Mouse (Mus musculus): Measurements from ENCODE around the gene Tmem161a.

The Tmem161a gene

DNA sequence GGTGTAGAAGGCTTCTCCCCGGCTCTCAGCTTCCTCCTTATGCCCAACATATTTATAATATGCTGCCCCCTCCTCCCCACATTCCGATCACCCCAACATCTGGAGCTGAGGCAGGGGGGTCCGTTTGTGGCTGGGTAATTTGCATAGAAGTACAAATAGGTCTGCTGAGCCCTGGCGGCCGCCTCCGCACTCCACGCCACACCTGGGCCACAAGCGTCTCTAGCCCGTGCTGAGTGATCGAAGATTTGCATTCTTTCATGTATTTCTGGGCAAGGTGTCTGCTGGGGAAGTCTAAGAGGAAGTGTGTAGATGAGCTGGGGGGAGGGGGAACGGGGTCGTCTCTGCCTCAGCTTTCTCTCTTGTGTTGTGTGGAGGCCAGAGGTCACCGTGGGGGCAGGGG lies 12.1 kb upstream of the Tmem161a start:
- DNase-seq (ENCODE audit: low spot score) = no peak

DNA sequence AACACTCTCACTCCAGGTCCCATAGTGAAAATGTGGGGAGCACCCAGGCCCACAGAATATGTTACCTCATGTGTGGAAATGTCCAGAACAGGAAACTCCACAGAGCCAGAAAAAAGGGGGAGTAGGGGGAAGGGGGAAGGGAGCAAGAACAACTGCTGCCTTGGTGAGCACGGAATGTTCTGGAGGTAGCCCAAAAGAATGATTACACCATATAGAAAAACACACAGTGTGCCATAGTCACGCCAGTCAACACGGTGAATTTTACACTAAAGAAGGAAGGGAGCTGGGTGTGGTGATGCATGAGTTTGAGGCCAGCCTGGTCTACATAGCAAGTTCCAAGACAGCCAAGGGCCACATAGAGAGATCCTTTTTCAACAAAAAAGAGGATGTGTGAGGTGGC lies 8.8 kb upstream of the Tmem161a start:
- DNase-seq (ENCODE audit: low spot score) = no peak

DNA sequence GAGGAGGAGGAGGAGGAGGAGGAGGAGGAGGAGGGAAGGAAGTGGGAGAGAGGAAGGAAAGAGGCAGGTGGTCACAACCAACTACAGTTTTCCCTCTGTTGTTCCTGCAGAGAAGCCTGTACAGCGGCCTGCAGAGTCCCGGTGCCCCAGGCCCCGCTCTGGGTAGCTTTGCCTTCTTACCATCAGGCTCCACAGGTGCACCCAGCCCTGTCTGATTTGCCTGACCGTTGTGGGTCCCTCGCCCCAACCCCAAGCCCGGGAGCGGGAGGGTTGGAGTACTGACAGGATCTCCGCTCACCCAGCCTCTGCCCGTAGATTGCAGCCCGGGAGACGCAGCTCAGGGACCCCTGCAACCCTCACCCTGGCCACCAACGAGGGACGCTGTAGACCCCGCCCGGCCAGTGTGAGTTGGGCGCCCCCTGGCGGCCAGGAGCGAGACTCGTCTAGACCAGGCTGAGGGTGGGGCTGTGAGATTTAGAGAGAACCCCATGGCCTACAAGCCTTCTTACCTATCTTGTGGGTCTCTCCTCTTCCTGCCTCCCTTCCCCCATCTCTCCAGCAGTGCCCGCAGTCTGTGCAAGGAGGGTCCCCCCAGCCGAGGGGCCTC lies 5.5 kb upstream of the Tmem161a start:
- DNase-seq (ENCODE audit: low spot score) = peak; percentile 89

DNA sequence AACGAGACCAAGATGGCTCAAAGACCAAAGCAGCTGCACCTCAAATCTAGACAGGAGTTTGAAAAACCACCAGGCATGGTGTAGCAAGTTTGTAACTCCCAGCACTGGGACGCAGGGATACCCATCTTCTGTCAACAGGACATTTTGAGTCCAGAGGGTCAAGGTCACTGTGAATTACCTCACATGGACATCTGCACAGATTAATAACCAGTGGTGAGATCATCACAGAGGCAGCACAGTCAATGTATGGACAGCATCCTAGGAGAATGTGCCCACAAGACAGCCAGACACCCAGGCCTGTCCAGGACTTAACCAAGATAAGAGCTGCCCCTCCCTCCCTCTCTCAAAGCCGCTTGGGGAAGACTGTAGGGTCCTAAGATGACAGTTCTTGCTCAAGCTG lies 2.0 kb upstream of the Tmem161a start:
- no peak for DNase-seq (ENCODE audit: low spot score)

DNA sequence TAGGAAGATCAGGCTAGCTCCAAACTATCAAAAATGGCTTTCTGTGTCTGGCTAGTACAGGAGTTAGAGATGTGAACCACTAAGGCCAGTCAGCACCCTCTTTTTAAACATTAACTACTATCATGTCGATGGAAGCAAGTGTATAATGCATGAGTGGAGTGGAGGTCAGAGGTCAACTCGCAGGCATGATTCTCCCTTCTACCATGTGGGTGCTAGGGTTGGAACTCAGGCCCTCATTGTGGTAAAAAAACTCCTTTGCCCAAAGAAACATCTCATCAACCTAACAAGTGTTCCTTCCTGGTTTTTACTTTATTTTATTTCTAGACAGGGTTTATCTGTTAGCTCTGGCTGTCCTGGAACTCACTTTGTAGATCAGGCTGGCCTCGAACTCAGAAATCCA lies 1.4 kb upstream of the Tmem161a start:
- DNase-seq (ENCODE audit: low spot score) = no peak

DNA sequence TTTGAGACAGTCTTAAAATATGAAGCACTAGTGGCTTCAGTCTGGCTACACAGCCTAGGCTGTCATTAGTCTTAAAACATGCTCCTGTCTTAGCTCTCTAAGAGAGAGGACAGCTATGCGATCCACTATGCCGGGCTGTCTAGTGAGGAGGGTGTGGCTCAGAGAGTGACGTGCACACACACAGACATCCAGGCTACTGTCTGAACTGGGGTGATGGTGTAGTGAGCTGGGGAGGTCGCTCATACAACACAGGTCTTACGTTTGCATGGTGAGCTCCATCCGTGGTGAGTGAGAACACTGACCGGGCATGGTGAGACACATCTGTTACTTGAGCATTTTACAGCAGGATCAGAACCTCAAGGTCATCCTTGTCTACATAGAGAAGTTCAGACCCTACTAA lies 916 bp upstream of the Tmem161a start:
- DNase-seq (ENCODE audit: low spot score) = no peak

DNA sequence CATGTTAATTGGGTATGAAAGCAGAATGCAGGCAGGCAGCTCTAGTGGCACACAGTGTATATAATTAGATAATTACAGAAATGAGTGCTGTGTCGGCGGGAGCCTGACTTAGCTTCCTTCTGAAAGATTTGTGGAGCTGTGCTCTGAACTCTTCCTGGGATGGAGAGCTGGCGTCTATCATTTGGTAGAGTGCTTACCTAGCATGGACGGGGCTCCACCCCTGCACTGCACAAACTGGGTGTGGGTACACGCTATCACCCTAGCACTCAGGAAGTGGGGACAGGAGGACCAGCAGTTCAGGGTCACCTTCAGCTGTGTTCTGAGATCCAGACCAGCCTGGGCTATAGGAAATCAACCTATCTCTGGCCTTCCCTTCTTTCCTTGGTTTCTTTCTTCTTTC lies 1.2 kb downstream of the Tmem161a start:
- DNase-seq (ENCODE audit: low spot score) = no peak

DNA sequence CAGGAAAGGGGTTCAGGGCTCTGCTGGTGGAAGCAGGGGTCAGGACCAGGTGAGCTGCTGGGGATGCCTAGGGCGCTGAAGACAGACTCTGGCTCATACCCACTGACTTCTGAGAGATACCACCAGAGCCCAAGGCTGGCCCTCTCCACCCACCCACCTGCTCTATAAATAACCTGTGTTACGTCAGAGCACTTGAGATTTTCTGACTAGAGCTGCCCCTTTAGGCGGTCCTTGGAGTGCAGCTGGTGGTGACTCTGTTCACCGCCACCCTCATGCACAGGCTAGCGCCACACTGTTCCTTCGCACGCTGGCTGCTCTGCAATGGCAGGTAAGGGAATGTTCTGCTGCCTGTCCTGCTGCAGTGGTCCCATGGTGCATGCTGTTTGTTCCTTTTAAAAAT lies 1.9 kb downstream of the Tmem161a start:
- no peak for DNase-seq (ENCODE audit: low spot score)

DNA sequence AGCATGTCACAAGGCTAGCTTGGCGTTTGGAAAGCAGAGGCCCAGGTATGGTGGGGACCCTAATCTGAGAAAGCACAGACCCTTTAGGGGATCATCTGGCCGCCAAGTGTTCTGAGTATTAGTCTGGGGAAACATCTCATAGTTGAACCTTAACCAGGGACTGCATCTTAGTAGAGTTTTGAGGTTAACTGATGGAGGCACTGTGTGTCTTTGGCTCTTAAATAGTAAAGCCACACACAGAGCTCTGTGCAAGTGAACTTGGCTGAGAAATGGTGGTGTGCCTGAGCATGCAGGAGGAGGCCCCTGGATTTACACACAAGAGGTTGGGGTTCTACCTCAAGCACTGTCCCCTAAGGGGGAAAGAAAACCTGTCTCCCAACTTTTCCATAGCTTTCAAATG lies 6.1 kb downstream of the Tmem161a start:
- DNase-seq (ENCODE audit: low spot score) = no peak

DNA sequence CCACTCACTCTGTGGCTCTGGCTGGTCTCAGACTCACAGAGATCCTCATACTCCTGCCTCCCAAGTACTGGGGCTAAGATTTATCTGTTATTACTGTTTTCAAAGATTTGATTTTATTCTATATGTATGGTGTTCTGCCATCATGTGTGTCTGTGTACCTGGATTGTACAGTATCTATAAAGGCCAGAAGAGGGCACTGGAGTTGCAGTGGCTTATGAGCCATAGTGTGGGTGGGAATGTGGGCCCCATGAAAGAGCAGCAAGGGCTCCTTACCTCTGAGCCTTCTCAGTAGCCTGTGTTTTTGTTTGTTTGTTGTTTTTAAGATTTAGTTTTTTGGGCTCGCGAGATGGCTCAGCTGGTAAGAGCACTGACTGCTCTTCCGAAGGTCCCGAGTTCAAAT lies 6.9 kb downstream of the Tmem161a start:
- no peak for DNase-seq (ENCODE audit: low spot score)

DNA sequence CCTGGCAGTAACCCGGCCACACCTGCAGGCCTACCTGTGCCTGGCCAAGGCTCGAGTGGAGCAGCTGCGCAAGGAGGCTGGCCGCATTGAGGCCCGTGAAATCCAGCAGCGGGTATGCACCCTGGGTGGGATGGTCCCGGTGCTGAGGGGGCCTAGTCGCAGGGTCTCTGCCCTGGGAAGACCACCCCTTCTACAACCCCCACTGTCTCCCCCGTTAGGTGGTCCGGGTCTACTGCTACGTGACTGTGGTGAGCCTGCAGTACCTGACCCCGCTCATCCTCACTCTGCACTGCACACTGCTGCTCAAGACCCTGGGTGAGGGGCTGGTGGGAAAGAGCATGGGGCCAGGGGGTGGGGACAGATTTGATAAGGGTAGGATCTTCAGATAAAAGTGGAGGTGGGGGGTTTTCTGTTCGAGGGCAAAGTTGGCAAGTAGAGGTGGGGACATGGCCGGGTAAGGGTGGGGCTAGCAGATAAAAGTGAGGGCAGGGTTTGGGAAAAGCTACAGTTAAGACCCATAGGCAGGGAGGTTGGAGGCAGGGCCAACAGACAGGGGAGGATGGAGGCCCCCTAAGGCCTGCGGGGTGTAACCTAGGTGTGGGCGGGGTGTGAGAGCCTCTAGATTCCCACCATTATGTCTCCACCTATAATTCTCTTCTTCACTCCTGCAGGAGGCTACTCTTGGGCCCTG lies 9.2 kb downstream of the Tmem161a start:
- no peak for DNase-seq (ENCODE audit: low spot score)

DNA sequence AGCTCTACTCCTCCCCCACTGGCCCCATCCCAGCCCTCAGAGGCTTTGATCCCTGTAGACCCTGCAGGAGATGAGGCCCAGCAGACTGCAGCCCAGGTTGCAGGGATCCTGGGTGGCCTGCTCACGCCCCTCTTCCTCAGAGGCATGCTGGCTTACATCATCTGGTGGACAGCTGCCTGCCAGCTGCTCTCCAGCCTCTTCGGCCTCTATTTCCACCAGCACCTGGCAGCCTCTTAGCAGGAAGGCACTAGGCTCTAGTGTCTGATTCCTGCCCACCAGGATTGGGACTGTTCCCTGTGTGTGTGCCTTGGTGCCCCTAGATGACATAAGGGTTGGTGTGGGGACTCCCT lies 9.7 kb downstream of the Tmem161a start:
- no peak for DNase-seq (ENCODE audit: low spot score)

DNA sequence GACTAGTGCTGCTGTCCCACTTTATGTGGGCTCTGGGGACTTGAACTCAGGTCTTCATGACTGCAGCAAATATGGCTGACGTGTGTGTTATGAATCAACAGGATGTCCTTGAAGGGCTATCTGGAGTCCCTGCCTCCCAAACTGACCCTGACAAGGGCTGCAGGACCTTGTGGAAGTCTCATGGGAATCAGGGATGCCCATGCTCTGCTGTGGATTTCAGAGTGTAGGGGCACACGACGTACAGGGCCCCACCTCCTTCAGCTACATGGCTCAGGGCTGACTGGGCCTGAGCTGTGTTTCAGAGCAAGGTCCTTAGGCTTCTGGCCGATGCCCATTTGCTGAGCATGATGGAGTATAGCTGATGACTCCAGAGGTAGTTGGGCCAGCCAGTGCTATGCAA lies 11.0 kb downstream of the Tmem161a start:
- no peak for DNase-seq (ENCODE audit: low spot score)

DNA sequence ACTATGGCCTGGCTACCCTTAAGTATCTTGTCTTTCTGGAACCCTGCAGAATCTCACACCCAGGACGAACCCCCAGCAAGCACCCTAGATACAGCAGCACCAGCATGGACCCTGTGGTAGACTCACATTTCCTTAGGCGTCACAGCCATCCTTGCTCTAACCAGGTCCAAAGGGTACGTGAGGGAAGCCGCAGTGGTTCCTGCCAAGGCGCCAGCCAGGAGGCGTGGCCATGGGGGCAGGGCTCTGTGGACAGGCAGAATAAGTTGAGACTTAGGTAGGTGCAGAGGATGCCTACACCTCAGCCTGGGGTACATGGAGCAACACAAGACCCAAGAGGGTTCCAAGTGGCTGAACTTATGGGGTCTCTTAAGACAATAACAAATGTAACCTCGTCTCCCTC lies 16.6 kb downstream of the Tmem161a start:
- no peak for DNase-seq (ENCODE audit: low spot score)

DNA sequence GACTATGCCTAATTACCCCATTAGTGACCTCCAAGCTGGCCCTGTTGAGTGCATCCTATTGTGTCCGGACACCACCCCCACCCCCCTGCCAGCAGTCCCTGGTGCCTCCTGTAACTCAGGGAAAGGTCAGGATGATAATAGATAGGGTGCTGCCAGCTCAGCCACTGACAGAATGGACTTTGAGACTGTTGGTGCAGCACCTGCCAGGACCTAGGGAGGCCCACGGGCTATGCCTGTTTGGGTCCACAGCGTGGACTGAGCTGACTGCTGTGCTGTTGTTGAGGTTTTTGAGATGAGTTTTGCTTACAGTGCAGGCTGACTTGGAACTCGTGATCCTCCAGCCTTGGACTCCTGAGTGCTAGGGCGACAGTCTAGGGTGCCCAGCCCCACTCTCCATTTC lies 21.1 kb downstream of the Tmem161a start:
- no peak for DNase-seq (ENCODE audit: low spot score)

DNA sequence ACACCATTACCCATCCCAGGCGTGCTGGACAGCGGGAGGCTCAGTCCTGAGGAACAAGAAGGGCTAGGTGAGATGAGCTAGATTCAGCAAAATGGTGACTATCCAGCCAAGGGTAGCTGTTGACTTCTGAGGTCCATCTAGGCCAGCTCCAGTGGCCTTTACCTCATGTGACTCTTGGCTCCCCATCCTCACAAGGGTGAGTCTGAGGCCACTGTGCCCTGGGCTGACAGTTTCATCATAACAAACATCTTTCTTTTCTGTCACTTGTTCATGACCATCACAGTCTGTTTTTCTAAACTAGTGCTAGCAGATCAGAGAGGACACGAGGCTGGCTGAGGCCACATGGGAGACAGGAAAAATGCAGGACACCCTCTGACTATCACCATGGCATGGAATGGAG lies 22.0 kb downstream of the Tmem161a start:
- DNase-seq (ENCODE audit: low spot score) = no peak

DNA sequence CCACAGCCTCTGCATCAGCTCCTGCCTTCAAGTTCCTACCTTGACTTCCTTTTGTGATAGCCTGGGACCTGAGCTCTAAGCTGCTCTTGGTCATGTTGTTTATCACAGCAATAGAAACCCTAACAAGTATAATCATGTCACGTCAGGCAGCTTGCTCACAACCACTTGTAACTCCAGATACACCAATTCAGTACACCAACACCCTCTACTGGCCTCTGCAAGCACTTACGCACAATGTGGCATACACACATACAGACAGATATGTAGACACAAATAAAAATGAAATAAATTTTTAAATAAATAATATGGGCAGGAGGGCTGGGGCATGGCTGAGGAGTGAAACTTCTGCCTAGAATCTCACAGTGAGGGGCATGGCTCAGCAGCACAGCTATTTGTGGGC lies 23.6 kb downstream of the Tmem161a start:
- DNase-seq (ENCODE audit: low spot score) = no peak

DNA sequence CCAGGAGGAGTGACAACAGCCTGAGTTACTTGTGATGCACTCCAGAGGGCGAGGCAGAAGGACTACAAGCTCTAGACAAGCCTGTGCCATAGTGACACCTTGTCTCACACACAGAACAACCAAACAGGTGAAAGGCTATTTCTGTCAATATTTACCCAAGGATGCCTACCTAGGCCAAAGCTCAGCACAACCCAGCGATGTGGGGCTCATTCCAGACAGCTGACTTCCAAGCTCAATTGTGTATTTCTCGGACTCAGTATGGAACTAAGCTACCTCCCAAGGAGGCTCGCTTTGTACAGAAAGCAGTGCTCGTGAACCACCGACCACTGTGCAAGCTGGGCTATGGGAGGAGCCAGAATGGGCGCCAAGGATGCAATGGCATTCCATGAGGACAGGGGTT lies 25.4 kb downstream of the Tmem161a start:
- no peak for DNase-seq (ENCODE audit: low spot score)

DNA sequence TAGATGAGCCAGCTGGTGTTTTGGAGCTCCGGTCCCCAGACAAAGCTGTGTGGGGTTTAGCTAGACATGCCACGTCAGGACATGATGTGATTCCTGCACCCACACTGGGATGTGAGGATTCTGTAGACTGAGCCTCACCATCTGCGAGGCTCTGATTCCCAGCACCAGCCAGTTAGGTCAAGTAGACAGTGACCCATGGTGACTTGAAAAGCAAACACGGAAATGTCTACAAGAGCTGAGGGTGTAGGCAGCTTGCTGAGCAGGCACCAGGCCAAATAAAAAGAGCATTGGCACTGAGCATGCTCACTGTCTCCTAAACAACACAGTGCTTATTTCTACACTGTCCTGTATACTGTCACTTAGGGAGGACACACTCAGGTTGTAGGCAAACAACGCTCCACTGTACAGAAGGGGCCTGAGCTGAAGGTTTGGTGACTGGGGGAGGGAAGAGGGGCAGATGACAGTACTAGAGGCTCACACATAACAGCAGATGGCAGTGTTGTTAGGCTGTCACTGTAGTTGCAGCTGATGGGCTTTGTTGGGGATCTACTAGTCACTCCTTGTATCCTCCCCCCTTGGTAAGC lies 28.0 kb downstream of the Tmem161a start:
- no peak for DNase-seq (ENCODE audit: low spot score)

DNA sequence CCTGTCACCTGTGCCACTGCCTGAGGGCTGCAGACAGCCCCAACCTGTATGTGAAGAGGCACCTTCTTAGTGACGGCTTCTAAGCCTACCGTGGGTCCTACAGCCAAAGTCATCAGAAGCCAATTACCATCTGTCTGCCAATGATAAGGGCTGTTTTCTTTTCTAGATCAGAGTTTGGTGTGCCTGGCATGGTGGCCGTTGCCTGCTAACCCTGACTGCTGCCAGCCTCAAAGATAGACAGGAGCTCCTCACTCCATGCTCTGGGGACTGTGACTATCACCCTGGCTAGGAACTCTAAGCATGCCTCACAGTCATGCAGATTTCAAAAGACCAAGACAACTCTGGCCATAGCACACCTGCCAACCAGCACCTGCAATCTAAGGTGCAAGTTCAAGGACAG lies 29.3 kb downstream of the Tmem161a start:
- no peak for DNase-seq (ENCODE audit: low spot score)

DNA sequence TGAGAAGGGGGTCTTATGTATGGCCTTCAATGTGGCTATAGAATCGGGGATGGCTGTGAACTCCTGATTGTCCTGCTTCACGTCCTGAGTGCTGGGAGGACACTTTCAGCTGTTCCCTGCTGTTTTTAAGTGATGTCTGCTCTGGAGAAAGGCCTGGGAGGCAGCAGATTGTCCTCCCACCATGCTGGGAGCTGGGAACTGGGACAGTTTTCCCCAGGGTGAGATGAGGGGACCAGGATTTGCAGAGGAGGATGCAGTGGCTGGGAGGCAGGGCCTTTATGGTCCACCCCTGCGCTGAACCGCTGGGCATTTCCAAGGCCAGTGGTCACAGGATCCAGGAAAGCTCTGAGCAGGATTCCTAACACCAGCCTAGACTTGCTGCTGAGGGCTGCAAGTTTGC lies 30.9 kb downstream of the Tmem161a start:
- DNase-seq (ENCODE audit: low spot score) = no peak

DNA sequence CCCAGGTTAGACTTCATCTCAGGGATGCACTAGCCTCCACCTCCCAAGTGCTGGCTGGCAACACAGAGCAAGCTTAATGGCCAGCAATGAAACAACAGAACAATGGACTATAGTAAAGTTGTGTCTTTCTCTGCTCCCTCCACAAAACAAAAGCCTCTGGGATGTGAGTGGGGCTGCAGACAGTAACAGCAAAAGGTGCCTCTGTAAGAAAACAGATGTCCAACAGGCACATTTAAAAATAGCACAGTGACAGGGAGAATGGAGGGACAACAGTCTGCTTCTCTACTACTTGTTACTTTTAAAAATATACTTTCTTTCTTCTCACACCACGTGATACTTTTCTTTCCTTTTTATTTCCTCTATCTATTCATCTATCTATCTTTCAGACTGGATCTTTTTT lies 32.6 kb downstream of the Tmem161a start:
- no peak for DNase-seq (ENCODE audit: low spot score)

DNA sequence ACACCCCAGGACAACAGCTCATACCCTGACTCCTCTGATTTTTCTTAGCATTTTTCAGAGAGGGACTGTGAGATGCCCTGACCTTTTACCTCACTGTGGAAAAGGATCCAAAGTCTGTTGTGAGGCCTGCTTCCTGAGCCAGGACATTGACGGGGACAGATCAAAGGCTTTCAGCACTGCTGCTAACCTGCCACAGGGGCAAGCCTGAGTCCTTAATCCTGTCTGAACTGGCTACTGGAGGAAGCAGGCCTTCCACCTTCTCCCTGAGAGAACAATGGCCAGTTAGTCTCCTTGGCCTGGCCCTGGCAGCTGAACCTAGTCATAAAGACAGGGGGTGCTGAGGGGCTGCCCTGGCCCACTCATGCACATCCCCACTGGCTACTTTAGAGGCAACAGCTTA lies 36.0 kb downstream of the Tmem161a start:
- DNase-seq (ENCODE audit: low spot score) = no peak

DNA sequence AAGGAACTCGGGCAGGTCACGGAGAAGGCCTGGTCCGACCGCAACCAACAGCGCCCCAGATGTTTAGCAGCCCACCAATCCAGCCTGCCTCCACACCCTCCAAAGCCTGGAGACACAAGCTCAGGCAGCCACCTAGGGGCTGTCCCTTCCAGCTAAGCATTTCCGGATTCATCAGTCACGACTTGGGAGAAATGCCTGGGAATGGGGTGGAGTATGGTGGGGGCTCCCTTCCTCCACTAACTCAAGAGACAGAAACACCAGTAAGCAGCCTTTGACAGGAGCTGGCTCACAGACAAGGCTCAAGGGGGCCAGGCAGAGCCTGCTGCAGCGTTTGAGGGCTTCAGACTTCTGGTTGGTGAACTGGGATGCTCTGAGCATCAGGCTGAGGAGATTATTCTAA lies 38.4 kb downstream of the Tmem161a start:
- no peak for DNase-seq (ENCODE audit: low spot score)
